ENCODE assay signal across 7 mouse cellular contexts in the genomic region with DNA sequence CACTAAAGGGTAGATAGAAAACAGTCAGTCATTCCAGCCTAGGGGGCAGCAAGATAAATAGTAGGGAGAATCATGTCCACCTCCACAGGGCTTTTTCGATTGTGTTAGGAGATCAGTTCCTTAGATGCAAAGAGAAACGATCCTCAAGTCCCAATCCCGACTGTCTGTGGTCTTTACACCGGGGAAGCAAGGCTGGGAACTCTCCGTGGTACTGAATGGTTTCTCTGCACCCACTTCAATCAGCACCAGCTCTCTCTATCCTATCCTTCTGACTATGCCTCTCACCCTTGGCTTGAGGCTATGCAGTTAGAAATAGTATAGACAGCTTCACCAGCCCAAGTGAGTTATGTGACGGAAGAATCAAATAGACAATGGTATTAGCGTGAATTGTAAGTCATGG. TPM values are rescaled to one million over a fixed set of nuclear protein-coding genes. Genes with fewer than 3 reads are reported as not detected.
DNase-seq lines count a peak whose midpoint lies in the region; ATAC-seq and TF ChIP-seq lines count a peak whose summit lies in the region.

No protein-coding gene starts in this region.

- H3K4me1 ChIP-seq in liver, postnatal 0 days (ENCODE audit: insufficient read depth): no peaks in the 10 kb centered on the region
- H3K4me1 ChIP-seq in liver, embryonic 11.5 days (replicated peaks; ENCODE audit: control insufficient read depth, insufficient read depth, low read length): no peaks in the 10 kb centered on the region
- no peaks in the 10 kb centered on the region for H3K4me1 ChIP-seq in neural tube, embryonic 11.5 days (ENCODE audit: control insufficient read depth, insufficient read depth, low read length)

- TF ChIP-seq CTCF in liver, postnatal 0 days (IDR thresholded peaks at IDR 0.05; ENCODE audit: low read depth): no peak

- no peaks in the 10 kb centered on the region for H3K9me3 ChIP-seq in liver, postnatal 0 days (ENCODE audit: low read length)
- no peaks in the 10 kb centered on the region for H3K9me3 ChIP-seq in liver, embryonic 11.5 days (ENCODE audit: control insufficient read depth, low read length)
- no peaks in the 10 kb centered on the region for H3K9me3 ChIP-seq in neural tube, embryonic 11.5 days (ENCODE audit: control insufficient read depth, low read length)

- H3K4me2 ChIP-seq in liver, postnatal 0 days (ENCODE audit: low read depth, low read length): no peak overlapping the region
- no peak overlapping the region for H3K4me2 ChIP-seq in liver, embryonic 11.5 days
- H3K4me2 ChIP-seq in neural tube, embryonic 11.5 days (ENCODE audit: low read depth): no peak overlapping the region

- no peak overlapping the region for H3K9ac ChIP-seq in liver, postnatal 0 days (replicated peaks)
- H3K9ac ChIP-seq in liver, embryonic 11.5 days (ENCODE audit: low read depth, low read length): no peak overlapping the region
- no peak overlapping the region for H3K9ac ChIP-seq in neural tube, embryonic 11.5 days (ENCODE audit: low read length)

- H3K27me3 ChIP-seq in liver, postnatal 0 days (ENCODE audit: insufficient read depth, low read length): no peaks in the 10 kb centered on the region
- no peaks in the 10 kb centered on the region for H3K27me3 ChIP-seq in liver, embryonic 11.5 days (replicated peaks; ENCODE audit: control insufficient read depth, insufficient read depth, low read length)
- no peaks in the 10 kb centered on the region for H3K27me3 ChIP-seq in neural tube, embryonic 11.5 days (ENCODE audit: control insufficient read depth, insufficient read depth, low read length)

- TF ChIP-seq EP300 in liver, postnatal 0 days (IDR thresholded peaks at IDR 0.05; ENCODE audit: low read depth): no peak

- 16% methylated on average over 7 of the region's 7 CpGs for WGBS in liver, postnatal 0 days (ENCODE audit: insufficient replicate concordance)
- 19% methylated on average over 7 of the region's 7 CpGs for WGBS in liver, embryonic 11.5 days
- 22% methylated on average over 7 of the region's 7 CpGs for WGBS in neural tube, embryonic 11.5 days

- H3K4me3 ChIP-seq in liver, postnatal 0 days (ENCODE audit: low read depth, low read length): no peak overlapping the region
- H3K4me3 ChIP-seq in liver, embryonic 11.5 days (ENCODE audit: low read depth, low read length): no peak overlapping the region
- no peak overlapping the region for H3K4me3 ChIP-seq in neural tube, embryonic 11.5 days (ENCODE audit: low read depth, low read length)

- peak; percentile 46 for DNase-seq in liver, postnatal 0 days
- no peak for DNase-seq in liver, embryonic 11.5 days (ENCODE audit: low spot score)
- DNase-seq in R1 (ENCODE audit: low read depth, low spot score): peak; percentile 72
- peak; percentile 56 for DNase-seq in embryo, embryonic 9.5 days (ENCODE audit: extremely low spot score)
- DNase-seq in neural tube, embryonic 11.5 days (ENCODE audit: low spot score): peak; percentile 43
- DNase-seq in c-Kit-positive CD71-positive TER-119-positive erythroid progenitor cells, embryonic 14.5 days (ENCODE audit: low spot score): no peak
- DNase-seq in left cerebral cortex, adult 9 months (ENCODE audit: low spot score in 2 of 2): no peak

- H3K36me3 ChIP-seq in liver, postnatal 0 days (replicated peaks; ENCODE audit: insufficient read depth, low read length): no peaks in the 10 kb centered on the region
- H3K36me3 ChIP-seq in liver, embryonic 11.5 days (ENCODE audit: control insufficient read depth, insufficient read depth, low read length): no peaks in the 10 kb centered on the region
- H3K36me3 ChIP-seq in neural tube, embryonic 11.5 days (ENCODE audit: control insufficient read depth, insufficient read depth, low read length): no peaks in the 10 kb centered on the region

- no peak for ATAC-seq in liver, postnatal 0 days
- ATAC-seq in liver, embryonic 11.5 days (replicated peaks; ENCODE audit: low FRiP score): no peak
- no peak for ATAC-seq in neural tube, embryonic 11.5 days (ENCODE audit: insufficient read depth, low FRiP score, low TSS enrichment)

- H3K27ac ChIP-seq in liver, postnatal 0 days (ENCODE audit: low read depth): no peak overlapping the region
- no peak overlapping the region for H3K27ac ChIP-seq in liver, embryonic 11.5 days (ENCODE audit: low read depth, low read length)
- no peak overlapping the region for H3K27ac ChIP-seq in neural tube, embryonic 11.5 days (ENCODE audit: low read depth, low read length)

RNA-seq across cellular contexts. Expression of gene Saysd1, which starts 44.8 kb away (rescaled TPM):
- polyA plus RNA-seq in liver, postnatal 0 days (2015; fragmentation: Nextera tagmentation; extraction: Ambion mirVana): 9.6 and 11.0 TPM in 2 replicates
- 7.7 TPM in 2 replicates for polyA plus RNA-seq in liver, embryonic 11.5 days (2014; fragmentation: Nextera tagmentation; extraction: Ambion mirVana)
- 9.7 and 12.7 TPM in 2 replicates for polyA plus RNA-seq in neural tube, embryonic 11.5 days (2014; fragmentation: Nextera tagmentation; extraction: Ambion mirVana)

Comparison
In these comparisons a context has a peak if more than half of its experiments do, and no peak if none do; other contexts are left out.
1. DNase-seq: peak in liver, postnatal 0 days (single experiment), R1 (single experiment), embryo, embryonic 9.5 days (single experiment) and neural tube, embryonic 11.5 days (single experiment); none in liver, embryonic 11.5 days (single experiment), c-Kit-positive CD71-positive TER-119-positive erythroid progenitor cells, embryonic 14.5 days (single experiment) and left cerebral cortex, adult 9 months (0 of 2).